Mouse (Mus musculus) gastrocnemius, postnatal 4 days (tissue): ENCODE results near the gene Apba3. TPM values are rescaled to one million over a fixed set of nuclear protein-coding genes. Genes with fewer than 3 reads are reported as not detected.

Source experiments
- microRNA-seq: library from miRNA; unstranded; fragments of <30 nt; microRNA quantifications from one replicate; pipeline ENCODE4 v1.2.0, GENCODE M21; 2021
- total RNA-seq, 2 experiments: library from RNA; stranded (reverse); gene quantifications; 2 replicates each; pipeline ENCODE4 v1.2.3; 2021

The Apba3 gene
- total RNA-seq, 2 experiments from 2014 or later = 49.2 to 50.2 TPM

Small RNA genes within 50 kb of the gene (microRNA-seq; reads per million reads assigned to microRNA genes)
- gene Mir3057 = 1.1 reads per million

Other genes with a start within 250 kb of the Apba3 start
- gene Diras1, start 241.3 kb upstream of the Apba3 start, total RNA-seq = under 1 TPM in 1 of 2 experiments, not detected in 1; 0.10 TPM
- gene Slc39a3, start 229.5 kb upstream of the Apba3 start, total RNA-seq = 10 to 100 TPM; 11.2 to 11.9 TPM
- 100 to 1,000 TPM in 1 of 2 experiments, 10 to 100 TPM in 1; 98.0 to 100 TPM for gene Sgta, start 206.8 kb upstream of the Apba3 start, total RNA-seq
- gene Thop1, start 196.9 kb upstream of the Apba3 start, total RNA-seq = 10 to 100 TPM; 40.6 to 44.0 TPM
- gene Creb3l3, start 168.1 kb upstream of the Apba3 start, total RNA-seq = 1 to 10 TPM; 1.2 to 1.5 TPM
- 100 to 1,000 TPM; 148 to 152 TPM for gene Map2k2, start 161.0 kb upstream of the Apba3 start, total RNA-seq
- 10 to 100 TPM; 37.7 to 42.0 TPM for gene Zbtb7a, start 131.7 kb upstream of the Apba3 start, total RNA-seq
- gene Pias4, start 99.0 kb upstream of the Apba3 start, total RNA-seq = 10 to 100 TPM; 22.1 to 22.5 TPM
- gene Eef2, start 90.3 kb upstream of the Apba3 start, total RNA-seq = 1,000 to 10,000 TPM; 1,324 to 1,404 TPM
- 10 to 100 TPM; 40.2 to 41.4 TPM for gene Dapk3, start 84.0 kb upstream of the Apba3 start, total RNA-seq
- not detected for gene 4930442H23Rik, start 83.1 kb upstream of the Apba3 start, total RNA-seq
- gene Nmrk2, start 64.9 kb upstream of the Apba3 start, total RNA-seq = 1 to 10 TPM; 1.2 to 1.5 TPM
- gene Atcay, start 36.1 kb upstream of the Apba3 start, total RNA-seq = under 1 TPM; 0.08 to 0.12 TPM
- 1 to 10 TPM; 4.3 to 5.6 TPM for gene Zfr2, start 33.8 kb upstream of the Apba3 start, total RNA-seq
- gene Matk, start 14.0 kb upstream of the Apba3 start, total RNA-seq = under 1 TPM; 0.34 to 0.78 TPM
- gene Mrpl54, start within 50 bp of the Apba3 start, total RNA-seq = 10 to 100 TPM; 90.0 to 97.6 TPM
- gene Tjp3, start 24.6 kb downstream of the Apba3 start, total RNA-seq = under 1 TPM; 0.25 to 0.44 TPM
- gene Pip5k1c, start 26.0 kb downstream of the Apba3 start, total RNA-seq = 10 to 100 TPM; 35.8 TPM
- gene Cactin, start 54.1 kb downstream of the Apba3 start, total RNA-seq = 10 to 100 TPM; 17.8 to 18.3 TPM
- gene Tbxa2r, start 61.8 kb downstream of the Apba3 start, total RNA-seq = 1 to 10 TPM; 4.8 to 5.8 TPM
- gene Gipc3, start 76.3 kb downstream of the Apba3 start, total RNA-seq = under 1 TPM; 0.66 to 0.86 TPM
- gene Hmg20b, start 83.5 kb downstream of the Apba3 start, total RNA-seq = 10 to 100 TPM; 46.2 to 58.6 TPM
- 1 to 10 TPM; 8.6 to 9.9 TPM for gene Mfsd12, start 90.5 kb downstream of the Apba3 start, total RNA-seq
- 1 to 10 TPM; 1.7 to 1.8 TPM for gene 4930404N11Rik, start 98.9 kb downstream of the Apba3 start, total RNA-seq
- gene Fzr1, start 111.6 kb downstream of the Apba3 start, total RNA-seq = 10 to 100 TPM; 32.2 to 33.5 TPM
- gene Dohh, start 117.5 kb downstream of the Apba3 start, total RNA-seq = 10 to 100 TPM; 48.1 to 48.5 TPM
- 1 to 10 TPM in 1 of 2 experiments, under 1 TPM in 1; 0.70 to 1.5 TPM for gene Gm48551, start 117.5 kb downstream of the Apba3 start, total RNA-seq
- 1 to 10 TPM; 1.3 to 2.0 TPM for gene Gm48552, start 122.0 kb downstream of the Apba3 start, total RNA-seq
- under 1 TPM; 0.91 to 0.98 TPM for gene Smim24, start 126.1 kb downstream of the Apba3 start, total RNA-seq
- gene Nfic, start 188.7 kb downstream of the Apba3 start, total RNA-seq = 100 to 1,000 TPM; 274 to 335 TPM
- gene Celf5, start 215.7 kb downstream of the Apba3 start, total RNA-seq = under 1 TPM; 0.47 to 0.52 TPM
- gene Ncln, start 229.4 kb downstream of the Apba3 start, total RNA-seq = 10 to 100 TPM; 59.3 to 61.3 TPM
- under 1 TPM; 0.37 to 0.54 TPM for gene S1pr4, start 233.2 kb downstream of the Apba3 start, total RNA-seq